Mouse (Mus musculus): ENCODE results near the gene Nfam1. TPM values are rescaled to one million over a fixed set of nuclear protein-coding genes. Genes with fewer than 3 reads are reported as not detected.

The Nfam1 gene
- polyA plus RNA-seq, 1 experiment from 2014 or later: 1.7 TPM

DNA sequence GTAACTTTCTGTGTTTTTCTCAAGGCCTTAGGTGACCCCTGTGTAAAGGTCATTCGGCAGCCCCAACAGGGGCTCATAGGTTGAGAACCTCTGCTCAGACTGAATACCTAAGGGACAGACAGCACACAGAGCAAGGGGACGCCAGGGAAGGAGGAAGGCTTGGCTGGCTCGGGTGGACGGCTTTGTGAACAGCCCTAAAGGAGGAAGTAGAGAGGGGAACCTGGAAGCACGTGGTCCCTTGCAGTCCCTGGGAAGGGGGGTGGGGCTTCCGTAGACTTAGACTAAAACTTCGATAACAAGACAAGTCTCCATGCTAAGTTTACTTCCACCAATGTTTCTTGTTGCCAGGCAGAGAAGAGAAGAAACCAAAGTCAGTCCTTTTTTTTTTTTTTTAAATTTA is 3.0 kb upstream of the Nfam1 start:
- Histone ChIP-seq H3K4me2 (no peak overlapping the region), H3K27me3 (peaks cover 63% of the 10 kb centered on the region), H3K4me1 (peaks cover 50% of the 10 kb centered on the region), H3K9ac (no peak overlapping the region), H3K27ac (no peak overlapping the region), H3K4me3 (replicated peaks) (no peak overlapping the region), H3K36me3 (replicated peaks) (no peaks in the 10 kb centered on the region), H3K9me3 (no peaks in the 10 kb centered on the region)
- no peak for ATAC-seq (ENCODE audit: low FRiP score)
- WGBS: 61% methylated on average over 7 of the region's 7 CpGs

DNA sequence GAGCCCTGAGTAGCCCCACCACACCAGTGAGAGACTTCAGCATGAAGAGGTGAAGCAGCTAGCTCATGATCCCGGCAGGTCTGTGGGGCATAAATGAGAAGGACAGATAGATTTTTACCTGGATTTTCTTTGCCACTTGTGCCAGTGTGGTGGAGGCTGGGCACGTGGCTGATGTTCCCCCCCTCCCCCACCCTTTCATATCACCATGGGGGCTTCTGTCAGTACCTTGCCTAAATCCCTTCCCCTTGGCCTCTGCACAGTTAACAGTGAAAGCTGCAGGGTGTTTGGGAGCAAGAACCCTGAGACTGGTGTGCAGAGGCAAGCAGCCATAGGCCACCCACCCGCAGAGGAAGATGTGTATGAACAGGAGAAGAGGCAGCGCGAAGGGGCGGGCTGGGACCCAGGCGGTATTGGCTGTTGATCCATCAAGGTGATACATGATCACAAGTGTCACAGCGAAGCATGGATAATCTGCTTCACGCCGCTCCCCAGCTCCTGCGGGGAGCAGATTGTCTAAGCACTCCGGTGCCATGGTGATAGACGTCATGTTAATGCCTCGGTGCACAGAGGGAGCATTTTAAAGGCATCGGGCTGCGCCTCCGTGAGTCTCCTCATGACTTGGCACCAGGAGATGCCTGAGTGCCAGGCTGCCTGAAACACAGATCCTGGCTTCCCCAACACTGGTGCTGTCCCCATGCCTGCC is 1.3 kb upstream of the Nfam1 start:
- peaks cover 63% of the 10 kb centered on the region for H3K27me3 ChIP-seq
- no peak overlapping the region for H3K4me3 ChIP-seq (replicated peaks)
- peak overlapping the region; percentile 2; the same call in 1 of the 2 replicates for H3K9ac ChIP-seq
- H3K4me1 ChIP-seq: peaks cover 53% of the 10 kb centered on the region
- peak overlapping the region; percentile 22 for H3K27ac ChIP-seq
- ATAC-seq (ENCODE audit: low FRiP score): peak; percentile 54; the same call in 1 of the 2 replicates
- peak overlapping the region; percentile 44 for H3K4me2 ChIP-seq
- 6% methylated on average over 17 of the region's 17 CpGs for WGBS
- H3K36me3 ChIP-seq (replicated peaks): no peaks in the 10 kb centered on the region
- H3K9me3 ChIP-seq: no peaks in the 10 kb centered on the region

DNA sequence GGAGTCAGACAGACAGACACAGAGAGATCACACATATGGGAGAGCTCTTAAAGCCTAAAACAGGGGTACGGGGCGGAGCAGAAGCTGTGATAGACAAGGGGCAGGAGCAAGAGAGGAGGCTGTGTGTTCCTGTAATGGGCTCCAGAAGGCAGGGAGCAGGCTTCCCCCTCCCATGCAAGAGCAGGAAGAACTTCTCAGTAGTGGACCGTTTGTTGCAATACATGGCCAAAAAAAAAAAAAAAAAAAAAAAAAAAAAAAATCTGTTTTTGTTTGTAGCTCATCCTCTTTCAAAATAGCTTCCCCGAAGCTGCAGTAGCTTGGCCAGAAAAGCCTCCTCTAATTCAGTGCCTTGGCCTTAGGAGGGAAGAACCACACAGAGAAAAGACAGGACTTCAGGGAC is 2.2 kb downstream of the Nfam1 start:
- Histone ChIP-seq H3K36me3 (replicated peaks) (no peaks in the 10 kb centered on the region), H3K4me1 (peaks cover 54% of the 10 kb centered on the region), H3K27me3 (peaks cover 70% of the 10 kb centered on the region), H3K9ac (no peak overlapping the region), H3K4me3 (replicated peaks) (no peak overlapping the region), H3K27ac (peak overlapping the region; percentile 22; the same call in 1 of the 2 replicates), H3K4me2 (no peak overlapping the region), H3K9me3 (no peaks in the 10 kb centered on the region)
- 57% methylated on average over 4 of the region's 4 CpGs for WGBS
- ATAC-seq (ENCODE audit: low FRiP score): no peak

DNA sequence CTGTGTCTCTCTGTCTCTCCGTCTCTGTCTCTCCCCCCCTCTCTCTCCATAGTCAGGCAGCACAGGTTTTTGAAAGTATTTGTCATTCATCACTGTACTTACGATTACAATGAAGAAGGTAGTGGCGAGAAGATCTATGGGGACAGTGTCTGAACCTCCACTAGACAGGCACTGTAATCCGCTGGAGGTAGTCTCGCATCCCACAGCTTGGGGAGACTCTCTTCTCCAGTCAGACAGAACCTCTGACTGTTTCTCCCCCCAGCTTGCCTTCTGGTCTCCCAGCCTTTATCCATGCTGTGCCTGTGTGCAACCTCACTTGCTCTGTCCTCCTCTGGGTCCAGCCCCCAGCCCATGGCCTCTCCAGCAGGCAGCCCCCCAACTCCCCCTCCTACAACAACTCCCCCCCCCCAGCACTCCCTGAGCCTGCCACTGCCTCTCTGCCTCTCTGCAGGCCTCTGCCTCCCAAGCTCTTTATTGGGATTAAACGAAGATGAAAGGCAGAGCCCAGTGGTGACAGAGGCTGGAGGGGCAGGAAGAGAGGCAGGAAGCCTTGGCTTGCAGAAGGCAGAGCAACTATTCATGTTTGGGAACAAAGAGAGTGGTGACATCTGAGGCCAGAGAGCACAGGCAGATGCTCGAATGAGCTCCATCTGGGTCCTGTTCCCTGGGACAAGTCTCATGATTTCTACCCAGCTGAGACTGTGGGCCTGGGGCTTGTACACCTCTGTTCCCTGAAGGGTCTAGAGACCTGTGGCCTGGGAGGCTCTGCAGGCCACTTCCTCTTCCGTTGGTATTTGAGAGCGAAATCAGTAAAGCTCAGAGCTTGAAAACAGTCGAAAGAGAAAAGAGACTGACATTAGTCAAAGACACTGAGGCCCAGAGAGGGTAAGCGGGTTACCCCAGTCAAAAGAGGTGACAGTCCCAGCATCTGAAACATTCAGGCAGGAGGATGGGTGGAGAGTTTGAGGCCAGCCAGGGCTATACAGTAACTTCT is 3.1 kb downstream of the Nfam1 start:
- Histone ChIP-seq H3K36me3 (replicated peaks) (no peaks in the 10 kb centered on the region), H3K4me1 (peaks cover 61% of the 10 kb centered on the region), H3K9ac (peak overlapping the region; percentile 29; the same call in 1 of the 2 replicates), H3K27ac (peak overlapping the region; percentile 22), H3K4me2 (no peak overlapping the region), H3K27me3 (peaks cover 71% of the 10 kb centered on the region), H3K9me3 (no peaks in the 10 kb centered on the region), H3K4me3 (replicated peaks) (no peak overlapping the region)
- 29% methylated on average over 11 of the region's 11 CpGs for WGBS
- ATAC-seq (ENCODE audit: low FRiP score): no peak

DNA sequence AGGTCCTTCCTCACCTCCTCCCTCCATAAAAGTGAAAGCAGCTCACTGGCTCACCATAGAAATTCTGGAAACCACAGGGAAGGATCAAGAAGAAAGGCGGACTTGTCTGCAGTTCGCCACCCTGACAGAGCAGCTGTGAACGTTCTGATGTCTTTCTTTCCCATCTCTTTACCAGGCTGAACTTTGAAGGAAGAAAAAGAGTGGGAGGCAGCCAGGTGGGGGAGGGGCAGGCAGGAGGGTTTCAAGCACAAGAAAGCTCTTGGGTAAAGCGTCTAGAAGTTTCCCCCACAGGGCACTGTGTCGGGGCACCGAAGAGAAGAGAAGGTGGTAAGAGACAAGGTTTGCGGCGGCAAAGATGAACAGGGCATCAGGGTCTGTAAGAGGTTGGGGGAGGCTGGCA is 7.0 kb downstream of the Nfam1 start:
- Histone ChIP-seq H3K9ac (peak overlapping the region; percentile 17; the same call in 1 of the 2 replicates), H3K4me3 (replicated peaks) (no peak overlapping the region), H3K27ac (no peak overlapping the region), H3K36me3 (replicated peaks) (no peaks in the 10 kb centered on the region), H3K9me3 (no peaks in the 10 kb centered on the region), H3K4me2 (no peak overlapping the region), H3K27me3 (peaks cover 47% of the 10 kb centered on the region), H3K4me1 (peaks cover 46% of the 10 kb centered on the region)
- no peak for ATAC-seq (ENCODE audit: low FRiP score)
- 60% methylated on average over 8 of the region's 8 CpGs for WGBS

DNA sequence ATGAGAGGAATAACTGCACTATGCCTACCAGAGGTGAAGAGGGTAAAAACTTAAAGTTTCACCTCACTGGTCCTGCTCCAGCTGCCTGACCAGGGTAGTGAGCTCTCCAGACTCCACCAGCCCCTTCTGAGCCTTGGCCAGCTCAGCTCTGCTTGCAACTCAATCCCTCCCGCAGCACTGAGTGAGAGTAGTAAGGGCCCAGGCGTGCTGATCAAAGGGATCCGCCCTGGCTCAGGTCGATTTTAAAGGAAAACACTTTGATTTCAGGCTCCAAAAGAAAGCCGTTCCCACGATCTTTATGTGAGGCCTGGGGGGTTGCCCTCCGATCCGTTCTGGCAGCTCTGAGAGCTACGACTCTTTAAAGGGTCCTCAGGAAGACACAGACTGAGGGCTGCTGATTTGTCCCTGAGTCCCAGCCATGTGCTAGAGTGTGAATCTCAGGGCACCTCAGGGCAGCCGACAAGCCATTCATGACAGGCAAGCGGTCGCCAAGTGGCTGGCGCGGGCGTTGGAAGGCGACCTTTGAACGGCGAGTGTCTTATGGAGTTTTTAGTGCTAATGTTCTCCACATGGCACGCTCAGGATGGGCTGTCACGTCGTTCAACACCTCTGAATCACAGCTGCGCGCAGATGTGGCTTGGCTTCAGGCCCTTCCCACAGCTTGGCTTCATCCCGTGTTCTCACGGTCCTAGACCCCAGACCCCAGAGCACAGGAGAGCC is 7.9 kb downstream of the Nfam1 start:
- Histone ChIP-seq H3K27me3 (peaks cover 46% of the 10 kb centered on the region), H3K4me3 (replicated peaks) (no peak overlapping the region), H3K9ac (no peak overlapping the region), H3K9me3 (no peaks in the 10 kb centered on the region), H3K27ac (no peak overlapping the region), H3K4me1 (peaks cover 40% of the 10 kb centered on the region), H3K36me3 (replicated peaks) (no peaks in the 10 kb centered on the region), H3K4me2 (no peak overlapping the region)
- no peak for ATAC-seq (ENCODE audit: low FRiP score)
- WGBS: 27% methylated on average over 25 of the region's 25 CpGs

DNA sequence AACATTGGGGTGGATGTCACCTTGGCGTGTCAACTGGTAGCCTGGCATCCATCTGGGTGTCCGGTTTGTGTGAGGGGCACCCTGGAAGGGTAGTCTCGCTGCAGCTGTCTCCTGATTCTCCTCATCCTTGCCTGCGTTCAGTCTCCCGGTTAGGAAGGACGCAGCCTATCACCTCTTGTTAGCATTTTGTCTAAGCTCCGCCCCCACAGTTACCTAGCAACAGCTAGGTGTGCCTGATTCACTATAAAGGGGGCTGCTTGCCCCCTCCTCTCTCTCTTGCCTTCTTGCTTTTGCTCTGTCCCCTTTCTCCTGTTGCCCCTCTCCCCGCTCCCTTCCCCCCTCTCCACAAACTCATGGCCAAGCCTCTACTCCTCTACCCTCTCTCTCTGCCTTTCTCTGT is 10.2 kb downstream of the Nfam1 start:
- Histone ChIP-seq H3K9me3 (no peaks in the 10 kb centered on the region), H3K4me1 (peaks cover 38% of the 10 kb centered on the region), H3K27me3 (peaks cover 39% of the 10 kb centered on the region), H3K36me3 (replicated peaks) (no peaks in the 10 kb centered on the region), H3K4me2 (no peak overlapping the region), H3K4me3 (replicated peaks) (no peak overlapping the region), H3K27ac (no peak overlapping the region), H3K9ac (no peak overlapping the region)
- 26% methylated on average over 8 of the region's 8 CpGs for WGBS
- no peak for ATAC-seq (ENCODE audit: low FRiP score)

DNA sequence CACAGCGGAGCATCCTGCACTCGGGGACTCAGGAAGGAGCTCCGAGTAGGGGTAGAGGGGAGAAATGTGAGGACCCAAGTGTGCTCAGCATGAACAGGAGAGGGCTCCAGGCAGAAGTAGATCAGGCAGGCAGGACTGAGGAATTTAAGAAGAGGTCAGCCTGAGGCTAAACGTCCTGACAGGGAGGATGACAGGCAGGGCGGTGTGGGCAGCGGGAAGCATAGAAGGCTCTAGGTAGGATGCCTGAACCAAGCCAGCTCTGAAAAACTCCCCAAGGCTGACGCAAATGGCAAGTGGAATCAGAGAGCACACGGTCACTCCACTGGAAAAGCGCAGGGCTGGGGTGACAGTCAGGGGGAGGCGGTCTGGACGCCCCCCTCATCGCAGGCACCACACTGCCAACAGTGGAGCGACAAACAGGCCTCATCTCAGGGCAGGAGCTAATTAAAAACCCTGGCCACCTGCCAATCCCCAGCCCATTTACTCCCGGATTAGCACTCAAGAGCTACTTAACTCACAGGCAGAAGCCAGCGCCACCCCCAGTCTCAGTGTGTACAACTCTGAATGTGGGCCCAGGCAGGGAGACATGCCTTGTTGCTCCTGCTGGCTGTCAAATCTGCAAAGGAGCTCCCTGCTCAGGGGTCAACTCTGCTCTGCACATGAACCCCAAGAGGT is 22.0 kb downstream of the Nfam1 start:
- no peak overlapping the region for H3K27ac ChIP-seq
- H3K4me3 ChIP-seq (replicated peaks): no peak overlapping the region
- no peaks in the 10 kb centered on the region for H3K9me3 ChIP-seq
- no peaks in the 10 kb centered on the region for H3K36me3 ChIP-seq (replicated peaks)
- peak overlapping the region; percentile 29; the same call in 1 of the 2 replicates for H3K9ac ChIP-seq
- H3K27me3 ChIP-seq: peaks cover 82% of the 10 kb centered on the region
- peaks cover 47% of the 10 kb centered on the region for H3K4me1 ChIP-seq
- ATAC-seq (ENCODE audit: low FRiP score): peak; percentile 87
- 4% methylated on average over 15 of the region's 15 CpGs for WGBS
- H3K4me2 ChIP-seq: peak overlapping the region; percentile 32

DNA sequence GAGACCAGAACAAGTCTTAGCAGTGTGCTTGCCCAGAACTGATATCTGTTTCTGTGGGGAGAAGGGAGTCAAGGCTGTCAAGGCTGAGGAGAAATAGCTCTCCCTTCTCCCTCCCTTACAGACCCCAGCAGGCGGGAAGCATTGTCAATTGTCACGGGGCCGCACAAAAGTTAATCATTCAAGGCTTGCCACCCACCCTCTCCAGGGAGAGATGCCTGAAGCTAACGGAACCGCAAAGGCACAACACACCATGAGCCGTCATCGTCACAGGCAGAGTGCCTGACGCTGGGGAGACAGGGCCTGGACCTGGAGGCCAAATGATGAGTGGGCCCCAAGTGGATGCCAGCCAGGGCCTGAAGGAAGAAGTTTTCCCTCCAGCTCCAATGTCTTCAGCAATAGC is 22.7 kb downstream of the Nfam1 start:
- no peaks in the 10 kb centered on the region for H3K36me3 ChIP-seq (replicated peaks)
- peak overlapping the region; percentile 32 for H3K4me2 ChIP-seq
- peaks cover 84% of the 10 kb centered on the region for H3K27me3 ChIP-seq
- no peaks in the 10 kb centered on the region for H3K9me3 ChIP-seq
- H3K4me3 ChIP-seq (replicated peaks): no peak overlapping the region
- ATAC-seq (ENCODE audit: low FRiP score): no peak
- peak overlapping the region; percentile 29; the same call in 1 of the 2 replicates for H3K9ac ChIP-seq
- peaks cover 44% of the 10 kb centered on the region for H3K4me1 ChIP-seq
- 3% methylated on average over 8 of the region's 8 CpGs for WGBS
- H3K27ac ChIP-seq: no peak overlapping the region

DNA sequence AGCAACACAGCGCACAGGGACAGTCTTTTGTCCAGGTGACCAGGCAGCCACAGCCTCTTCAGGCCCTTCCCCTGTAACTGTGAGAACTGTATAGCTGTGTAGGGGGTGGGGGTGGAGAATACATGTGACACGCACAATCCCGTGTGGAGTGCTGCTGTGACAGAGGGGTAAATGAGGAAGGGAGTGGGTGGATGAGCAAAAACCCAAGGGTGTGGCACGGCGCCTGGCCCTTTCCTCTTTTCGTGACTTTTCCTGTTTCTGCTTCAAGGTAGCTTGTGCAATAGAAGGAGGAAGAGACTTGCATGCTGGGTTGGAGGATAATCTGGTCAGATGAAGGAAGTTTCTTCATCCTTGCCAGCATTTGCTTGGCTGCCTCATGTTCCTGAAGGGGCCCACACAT is 23.6 kb downstream of the Nfam1 start:
- H3K36me3 ChIP-seq (replicated peaks): no peaks in the 10 kb centered on the region
- H3K4me2 ChIP-seq: no peak overlapping the region
- no peaks in the 10 kb centered on the region for H3K9me3 ChIP-seq
- no peak overlapping the region for H3K4me3 ChIP-seq (replicated peaks)
- H3K9ac ChIP-seq: no peak overlapping the region
- WGBS: 84% methylated on average over 6 of the region's 6 CpGs
- ATAC-seq (ENCODE audit: low FRiP score): no peak
- H3K4me1 ChIP-seq: peaks cover 44% of the 10 kb centered on the region
- no peak overlapping the region for H3K27ac ChIP-seq
- peaks cover 78% of the 10 kb centered on the region for H3K27me3 ChIP-seq

DNA sequence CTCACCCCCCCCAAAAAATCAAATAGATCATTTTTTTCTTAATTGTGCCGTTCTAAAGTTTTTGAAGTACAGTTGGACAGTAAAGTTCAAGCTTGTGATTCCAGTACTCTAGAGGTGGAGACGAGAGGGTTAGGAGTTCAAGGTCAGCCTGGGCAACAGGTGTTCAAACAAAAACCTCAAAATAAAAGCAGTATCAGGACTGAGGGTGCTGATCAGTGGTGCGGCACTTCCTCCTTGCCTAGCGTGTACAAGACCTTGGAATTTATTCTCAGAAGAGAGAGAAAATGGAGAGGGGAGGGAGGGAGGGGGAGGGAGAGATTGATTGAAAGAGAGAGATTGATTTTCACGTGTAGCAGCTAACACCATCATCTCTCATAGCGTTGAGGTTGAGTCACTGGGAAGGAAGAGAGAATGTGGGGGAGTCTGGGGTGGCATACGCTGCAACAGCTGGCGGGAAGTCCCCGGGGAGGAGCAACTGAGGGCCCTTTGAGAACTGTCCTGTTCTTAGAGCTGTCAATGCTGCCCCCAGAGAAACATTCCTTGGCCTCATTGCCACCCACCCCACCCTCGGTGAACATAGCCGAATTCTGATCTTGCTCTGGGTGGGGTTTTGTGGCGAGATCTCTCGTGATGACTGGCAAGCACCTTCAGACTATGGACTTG is 24.2 kb downstream of the Nfam1 start:
- no peak overlapping the region for H3K4me3 ChIP-seq (replicated peaks)
- H3K27ac ChIP-seq: no peak overlapping the region
- H3K27me3 ChIP-seq: peaks cover 72% of the 10 kb centered on the region
- WGBS: 80% methylated on average over 13 of the region's 13 CpGs
- no peaks in the 10 kb centered on the region for H3K36me3 ChIP-seq (replicated peaks)
- H3K4me2 ChIP-seq: no peak overlapping the region
- no peaks in the 10 kb centered on the region for H3K9me3 ChIP-seq
- no peak for ATAC-seq (ENCODE audit: low FRiP score)
- no peak overlapping the region for H3K9ac ChIP-seq
- H3K4me1 ChIP-seq: peaks cover 44% of the 10 kb centered on the region

Data from forebrain, embryonic 12.5 days (tissue).